Mouse (Mus musculus): Measurements from ENCODE around the gene Ptx3. TPM values are rescaled to one million over a fixed set of nuclear protein-coding genes. Genes with fewer than 3 reads are reported as not detected.

The Ptx3 gene
- polyA plus RNA-seq, 1 experiment from 2014 or later, result 3.0 TPM

Other genes with a start within 250 kb of the Ptx3 start
- 5.8 and 6.1 TPM in 2 replicates for gene Veph1, start 76.9 kb downstream of the Ptx3 start, polyA plus RNA-seq (2014; fragmentation: Nextera tagmentation; extraction: Ambion mirVana)

Measured in neural tube, embryonic 14.5 days (tissue).